8 mouse cellular contexts compared by ENCODE assay signal in the genomic region with DNA sequence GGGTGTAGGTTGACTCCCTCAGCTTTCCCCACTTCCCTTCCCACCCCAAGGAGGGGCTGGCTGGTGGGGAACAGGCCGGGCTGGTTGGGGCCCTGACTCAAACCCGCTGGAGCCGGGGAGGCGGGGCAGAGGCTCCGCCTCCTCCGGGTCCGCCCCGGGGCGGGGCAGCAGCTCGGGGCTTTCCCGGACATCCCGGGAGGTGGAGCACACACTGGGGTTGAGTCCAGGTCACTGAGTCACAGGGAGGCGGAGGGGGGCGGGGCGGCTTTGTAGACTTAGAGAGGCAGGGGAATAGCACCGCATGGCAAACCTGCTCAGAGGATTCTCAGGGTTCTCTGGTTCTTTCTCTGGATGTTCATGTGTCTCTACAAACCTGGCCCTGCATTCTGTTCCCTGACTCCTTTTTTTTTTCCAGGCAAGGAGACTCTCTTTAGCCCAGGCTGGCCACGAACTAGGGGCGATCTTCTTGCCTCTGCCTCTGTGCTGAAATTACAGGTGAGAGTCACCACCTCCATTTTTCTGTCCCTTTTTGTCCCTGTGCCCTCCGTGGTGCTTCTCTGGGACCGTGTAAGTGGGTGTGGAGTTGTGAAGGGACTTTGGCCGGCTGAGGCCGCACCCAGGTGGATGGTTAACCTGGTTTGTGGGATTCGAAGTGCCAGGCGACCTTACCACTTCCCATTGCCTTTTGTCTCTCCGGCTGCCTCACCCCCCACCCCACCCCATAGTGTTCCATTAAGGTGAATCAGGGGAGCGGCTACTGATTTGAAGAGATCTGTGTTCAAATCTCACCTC. TPM values are rescaled to one million over a fixed set of nuclear protein-coding genes. Genes with fewer than 3 reads are reported as not detected.
A peak's percentile ranks its signal among the peaks of the same experiment; 100 is the strongest.
DNase-seq lines count a peak whose midpoint lies in the region; ATAC-seq lines count a peak whose summit lies in the region.

No protein-coding gene starts in this region.

- peaks cover 4% of the 10 kb centered on the region for H3K9me3 ChIP-seq in heart, embryonic 11.5 days (replicated peaks; ENCODE audit: control insufficient read depth, low read length)
- 0 out of 2 replicates have a peak, but pooled peaks cover under 1% of the 10 kb centered on the region for H3K9me3 ChIP-seq in kidney, embryonic 14.5 days (ENCODE audit: control insufficient read depth, low read length)

- no peak overlapping the region for H3K4me3 ChIP-seq in heart, embryonic 11.5 days (ENCODE audit: low read depth, low read length)
- peak overlapping the region; percentile 7; the same call in 1 of the 2 replicates for H3K4me3 ChIP-seq in kidney, embryonic 14.5 days (ENCODE audit: low read length)

- no peaks in the 10 kb centered on the region for H3K36me3 ChIP-seq in heart, embryonic 11.5 days (ENCODE audit: control insufficient read depth, insufficient read depth, low read length)
- H3K36me3 ChIP-seq in kidney, embryonic 14.5 days (ENCODE audit: control insufficient read depth, insufficient read depth, low read length) = no peaks in the 10 kb centered on the region

- ATAC-seq in heart, embryonic 11.5 days (replicated peaks; ENCODE audit: insufficient number of reproducible peaks, low FRiP score, low TSS enrichment) = peak; percentile 62; the same call in 1 of the 2 replicates
- peak; percentile 91 for ATAC-seq in kidney, embryonic 14.5 days (ENCODE audit: low FRiP score, low TSS enrichment)

- peak overlapping the region; percentile 47; the same call in 1 of the 2 replicates for H3K27ac ChIP-seq in heart, embryonic 11.5 days (ENCODE audit: low read depth, low read length)
- H3K27ac ChIP-seq in kidney, embryonic 14.5 days (ENCODE audit: low read depth, low read length) = peak overlapping the region; percentile 88

- 19% methylated on average over 26 of the region's 26 CpGs for WGBS in heart, embryonic 11.5 days (ENCODE audit: insufficient replicate concordance)
- 18% methylated on average over 26 of the region's 26 CpGs for WGBS in kidney, embryonic 14.5 days

- peaks cover 17% of the 10 kb centered on the region for H3K27me3 ChIP-seq in heart, embryonic 11.5 days (ENCODE audit: control insufficient read depth, insufficient read depth, low read length)
- H3K27me3 ChIP-seq in kidney, embryonic 14.5 days (ENCODE audit: control insufficient read depth, insufficient read depth, low read length) = peaks cover 18% of the 10 kb centered on the region

- no peak overlapping the region for H3K9ac ChIP-seq in heart, embryonic 11.5 days (ENCODE audit: low read depth, low read length)
- H3K9ac ChIP-seq in kidney, embryonic 14.5 days (ENCODE audit: low read depth, low read length) = no peak overlapping the region

- DNase-seq in right cerebral cortex, postnatal 14 days = peak; percentile 42
- DNase-seq in right cerebral cortex, postnatal 25 days = no peak
- peak; percentile 51 for DNase-seq in embryo, embryonic 11.5 days (ENCODE audit: low read depth, low spot score)
- peak; percentile 91 for DNase-seq in lung, postnatal 25 days (ENCODE audit: low spot score)
- DNase-seq in ovary, postnatal 36 days (ENCODE audit: low spot score) = peak; percentile 87
- DNase-seq in urinary bladder, postnatal 25 days (ENCODE audit: low spot score) = peak; percentile 92

- peaks cover 13% of the 10 kb centered on the region for H3K4me1 ChIP-seq in heart, embryonic 11.5 days (ENCODE audit: control insufficient read depth, insufficient read depth, low read length)
- peaks cover 20% of the 10 kb centered on the region for H3K4me1 ChIP-seq in kidney, embryonic 14.5 days (ENCODE audit: control insufficient read depth, insufficient read depth, low read length)

- H3K4me2 ChIP-seq in heart, embryonic 11.5 days = peak overlapping the region; percentile 43
- peak overlapping the region; percentile 32 for H3K4me2 ChIP-seq in kidney, embryonic 14.5 days (replicated peaks; ENCODE audit: low read depth, low read length)

RNA-seq across cellular contexts. Expression of a gene that starts 1.8 kb away (rescaled TPM):
- polyA plus RNA-seq in heart, embryonic 11.5 days (2014; fragmentation: Nextera tagmentation; extraction: Ambion mirVana) = 1.0 and 1.5 TPM in 2 replicates
- 3.5 and 4.2 TPM in 2 replicates for polyA plus RNA-seq in kidney, embryonic 14.5 days (2014; fragmentation: Nextera tagmentation; extraction: Ambion mirVana)

RNA-seq across cellular contexts. Expression of a gene that starts 27.4 kb away (rescaled TPM):
- not detected in 2 replicates for polyA plus RNA-seq in heart, embryonic 11.5 days (2014; fragmentation: Nextera tagmentation; extraction: Ambion mirVana)
- polyA plus RNA-seq in kidney, embryonic 14.5 days (2014; fragmentation: Nextera tagmentation; extraction: Ambion mirVana) = 0.27 TPM in 1 of 2 replicates, not detected in the other

RNA-seq across cellular contexts. Expression of a gene that starts 27.8 kb away (rescaled TPM):
- 0.20 and 0.24 TPM in 2 replicates for polyA plus RNA-seq in heart, embryonic 11.5 days (2014; fragmentation: Nextera tagmentation; extraction: Ambion mirVana)
- 4.7 and 7.3 TPM in 2 replicates for polyA plus RNA-seq in kidney, embryonic 14.5 days (2014; fragmentation: Nextera tagmentation; extraction: Ambion mirVana)

RNA-seq across cellular contexts. Expression of a gene that starts 36.7 kb away (rescaled TPM):
- polyA plus RNA-seq in heart, embryonic 11.5 days (2014; fragmentation: Nextera tagmentation; extraction: Ambion mirVana) = not detected in 2 replicates
- polyA plus RNA-seq in kidney, embryonic 14.5 days (2014; fragmentation: Nextera tagmentation; extraction: Ambion mirVana) = not detected in 2 replicates

RNA-seq across cellular contexts. Expression of a gene that starts 53.6 kb away (rescaled TPM):
- polyA plus RNA-seq in heart, embryonic 11.5 days (2014; fragmentation: Nextera tagmentation; extraction: Ambion mirVana) = 163 and 173 TPM in 2 replicates
- polyA plus RNA-seq in kidney, embryonic 14.5 days (2014; fragmentation: Nextera tagmentation; extraction: Ambion mirVana) = 177 and 214 TPM in 2 replicates
